Comparison of ENCODE assay signal across 9 mouse cellular contexts in genomic region chr11:54757993-54758392, GRCm38 (mm10). TPM values are rescaled to one million over a fixed set of nuclear protein-coding genes. Genes with fewer than 3 reads are reported as not detected.
DNase-seq lines count a peak whose midpoint lies in the region; ATAC-seq and TF ChIP-seq lines count a peak whose summit lies in the region.
"Had no signal": no experiment of that assay in that cellular context is flagged by ENCODE, and none has a peak within 500 bp of the region (broad histone marks: within the 10 kb centered on the region; RNA-seq: fewer than 3 reads in every experiment).

No protein-coding gene starts in this region.

- DNase-seq in adrenal gland, postnatal 14 days: peak; percentile 31
- DNase-seq in adrenal gland, adult (ENCODE audit: inconsistent age in 2 of 2, low spot score in 1 of 2): no peak
- no peak for DNase-seq in layer of hippocampus, adult 2 months (ENCODE audit: low spot score in 2 of 2)
- no peak for DNase-seq in layer of hippocampus, adult 9-10 months (ENCODE audit: low spot score)
- peak; percentile 77 for DNase-seq in lung, postnatal 36 days
- no peak for DNase-seq in layer of hippocampus, adult 9-11 months
- DNase-seq in left cerebral cortex, postnatal 36 days (ENCODE audit: low spot score in 2 of 2): no peak

- TF ChIP-seq CTCF in layer of hippocampus, adult 2 months (conservative IDR thresholded peaks at IDR 0.05): no peak

- H3K27ac ChIP-seq in layer of hippocampus, adult 2 months: peak overlapping the region; percentile 72; the same call in 1 of the 2 replicates

- peak; percentile 95 for ATAC-seq in common myeloid progenitor, adult 5-6 weeks (replicated peaks; ENCODE audit: low read depth, poor library complexity, severe bottlenecking)
- ATAC-seq: midbrain, embryonic 16.5 days had no signal

- no peak overlapping the region for H3K4me3 ChIP-seq in layer of hippocampus, adult 2 months

- intact Hi-C loops in left cerebral cortex, postnatal 36 days (cut with DNase I): no loop called here

RNA-seq across cellular contexts. Expression of gene Cdc42se2, which starts 29.5 kb away (rescaled TPM):
- 19.7 and 29.9 TPM in 2 replicates for total RNA-seq in adrenal gland, postnatal 14 days (2021)
- total RNA-seq in layer of hippocampus, adult 2 months (2021): 100 to 1,000 TPM; 134 TPM
- total RNA-seq in common myeloid progenitor, adult 5-6 weeks (2017): 62.1 and 70.1 TPM in 2 replicates
- total RNA-seq in left cerebral cortex, postnatal 36 days (2021): 100 to 1,000 TPM; 130 to 148 TPM

Comparison
In these comparisons a context has a peak if more than half of its experiments do, and no peak if none do; other contexts are left out.
1. DNase-seq: peak in adrenal gland, postnatal 14 days (single experiment) and lung, postnatal 36 days (single experiment); none in adrenal gland, adult (0 of 2), layer of hippocampus, adult 2 months (0 of 2), layer of hippocampus, adult 9-10 months (single experiment), layer of hippocampus, adult 9-11 months (single experiment) and left cerebral cortex, postnatal 36 days (0 of 2).